Mouse (Mus musculus): ENCODE results near the gene Cavin1. TPM values are rescaled to one million over a fixed set of nuclear protein-coding genes. Genes with fewer than 3 reads are reported as not detected.
"Not testable (repeated sequence)": the region's sequence is repeated elsewhere in the genome, so short reads cannot be mapped to it uniquely, and the experiment has no call there.

Gene Cavin1
- polyA plus RNA-seq (2014; fragmentation: Nextera tagmentation; extraction: Ambion mirVana), result 136 and 158 TPM in 2 replicates

DNA sequence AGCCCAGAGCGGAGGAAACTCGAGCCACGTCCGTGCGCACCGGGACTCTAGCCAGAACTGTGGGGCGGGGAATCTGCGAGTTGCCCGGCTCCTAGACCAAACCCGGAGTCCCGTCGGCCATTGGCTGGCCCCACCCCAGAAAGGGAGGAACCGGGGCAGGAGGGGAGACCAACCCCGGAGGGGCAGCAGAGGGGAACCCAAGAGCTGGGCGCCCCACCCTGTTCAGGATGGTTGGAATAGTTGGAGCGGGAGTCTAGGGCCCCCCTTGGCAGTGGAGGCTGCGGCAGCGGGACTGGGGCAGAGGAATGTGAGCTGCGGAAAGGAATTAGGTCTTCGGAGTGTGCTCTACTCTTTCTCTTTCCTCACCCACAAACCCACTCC is at the start of gene Cavin1:
Gene Cavin1, minus strand, starts transcription at position 331 of the 381 bp plus-strand sequence.
- Histone ChIP-seq H3K27ac (ENCODE audit: low read length) (peak within 1 kb of the TSS; percentile 95), H3K36me3 (ENCODE audit: control insufficient read depth, insufficient read depth, low read length) (no peaks in the 10 kb centered on the region), H3K4me1 (ENCODE audit: control insufficient read depth, insufficient read depth, low read length) (peaks cover 21% of the 10 kb centered on the region; the same call in 1 of the 2 replicates), H3K4me3 (ENCODE audit: low read depth, low read length) (peak within 1 kb of the TSS; percentile 70), H3K27me3 (ENCODE audit: control insufficient read depth, insufficient read depth, low read length) (no peaks in the 10 kb centered on the region), H3K4me2 (replicated peaks; ENCODE audit: low read depth, low read length) (peak within 1 kb of the TSS; percentile 74), H3K9me3 (ENCODE audit: control insufficient read depth, low read depth, low read length) (no peaks in the 10 kb centered on the region), H3K9ac (replicated peaks; ENCODE audit: low read depth, low read length) (peak within 1 kb of the TSS; percentile 87)
- peak; percentile 90 for ATAC-seq (ENCODE audit: insufficient number of reproducible peaks, insufficient read depth, low FRiP score, low read depth)
- 2% methylated on average over 20 of the region's 20 CpGs for WGBS

DNA sequence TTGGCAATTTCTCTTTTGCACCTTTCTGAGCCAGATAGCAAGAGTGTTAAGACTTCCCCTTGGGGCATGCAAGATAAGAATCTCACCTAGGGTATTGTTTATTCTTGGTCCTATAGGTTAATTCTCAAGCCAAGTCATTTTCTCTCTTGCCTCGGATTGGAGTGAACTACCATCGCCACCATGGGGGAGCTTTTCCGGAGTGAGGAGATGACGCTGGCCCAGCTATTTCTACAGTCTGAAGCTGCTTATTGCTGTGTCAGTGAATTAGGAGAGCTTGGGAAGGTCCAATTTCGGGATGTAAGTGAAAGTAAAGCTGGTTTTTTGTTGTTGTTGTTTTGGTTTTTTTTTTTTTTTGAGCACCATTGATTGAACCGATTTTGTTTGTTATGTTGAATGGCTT is 41.0 kb upstream of the Cavin1 start:
- WGBS, result 72% methylated on average over 6 of the region's 6 CpGs
- ATAC-seq (ENCODE audit: insufficient number of reproducible peaks, insufficient read depth, low FRiP score, low read depth), result no peak
- no peaks in the 10 kb centered on the region for H3K9me3 ChIP-seq (ENCODE audit: control insufficient read depth, low read depth, low read length)
- H3K9ac ChIP-seq (replicated peaks; ENCODE audit: low read depth, low read length), result no peak overlapping the region
- H3K4me2 ChIP-seq (replicated peaks; ENCODE audit: low read depth, low read length), result no peak overlapping the region
- H3K27me3 ChIP-seq (ENCODE audit: control insufficient read depth, insufficient read depth, low read length), result no peaks in the 10 kb centered on the region
- H3K4me3 ChIP-seq (ENCODE audit: low read depth, low read length), result no peak overlapping the region
- peaks cover 7% of the 10 kb centered on the region; the same call in 1 of the 2 replicates for H3K4me1 ChIP-seq (ENCODE audit: control insufficient read depth, insufficient read depth, low read length)
- H3K27ac ChIP-seq (ENCODE audit: low read length), result no peak overlapping the region
- H3K36me3 ChIP-seq (ENCODE audit: control insufficient read depth, insufficient read depth, low read length), result peaks cover 13% of the 10 kb centered on the region; the same call in 1 of the 2 replicates

DNA sequence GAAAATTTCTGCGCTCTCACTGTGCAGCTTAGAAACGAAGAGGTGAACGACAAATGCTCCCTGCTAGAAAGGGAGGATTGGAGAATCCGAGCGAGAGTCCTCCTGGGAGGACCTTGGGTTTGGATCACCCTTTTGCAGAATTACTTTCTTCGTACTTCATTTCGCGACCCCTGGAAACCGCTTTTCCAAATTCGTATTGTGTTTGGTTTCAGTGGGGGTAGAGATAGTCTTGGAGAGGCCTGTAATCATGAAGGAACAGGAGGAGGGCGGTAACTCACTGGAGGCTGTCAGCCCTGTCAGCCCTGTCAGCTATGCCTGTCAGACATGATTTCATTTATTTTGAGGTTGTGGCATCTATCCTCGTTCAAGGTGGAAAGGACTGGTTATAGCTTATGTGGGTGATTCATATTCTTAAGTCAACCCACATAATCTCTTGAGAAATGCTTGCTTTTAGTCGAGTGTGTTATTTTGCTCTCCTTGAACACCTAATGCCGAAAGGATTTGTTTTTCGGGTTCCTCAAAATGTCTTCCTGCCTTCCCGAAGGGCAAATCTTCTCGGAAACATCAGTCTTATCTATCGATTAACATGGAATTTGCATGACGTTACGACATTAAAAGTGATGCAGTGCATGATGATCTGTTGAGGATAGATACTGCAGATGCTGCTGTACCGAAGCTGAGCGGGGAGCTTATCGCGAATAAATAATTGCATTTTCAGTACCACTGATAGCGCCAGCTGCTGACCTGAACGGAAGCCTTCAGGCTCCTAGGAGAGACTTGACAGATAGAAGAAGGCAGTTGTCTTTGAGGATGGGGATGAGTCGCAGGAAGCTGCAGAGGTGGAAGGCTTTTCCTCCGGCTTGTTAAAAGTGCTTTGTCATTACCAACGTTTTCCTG is 39.4 kb upstream of the Cavin1 start:
- Histone ChIP-seq H3K27ac (ENCODE audit: low read length) (no peak overlapping the region; the same call in 1 of the 2 replicates), H3K36me3 (ENCODE audit: control insufficient read depth, insufficient read depth, low read length) (peaks cover 8% of the 10 kb centered on the region; the same call in 1 of the 2 replicates), H3K9ac (replicated peaks; ENCODE audit: low read depth, low read length) (peak overlapping the region; percentile 60), H3K4me3 (ENCODE audit: low read depth, low read length) (peak overlapping the region; percentile 63), H3K4me1 (ENCODE audit: control insufficient read depth, insufficient read depth, low read length) (peaks cover 7% of the 10 kb centered on the region; the same call in 1 of the 2 replicates), H3K27me3 (ENCODE audit: control insufficient read depth, insufficient read depth, low read length) (0 out of 2 replicates have a peak, but pooled peaks cover 3% of the 10 kb centered on the region), H3K4me2 (replicated peaks; ENCODE audit: low read depth, low read length) (peak overlapping the region; percentile 51), H3K9me3 (ENCODE audit: control insufficient read depth, low read depth, low read length) (no peaks in the 10 kb centered on the region)
- no peak for ATAC-seq (ENCODE audit: insufficient number of reproducible peaks, insufficient read depth, low FRiP score, low read depth)
- WGBS, result 6% methylated on average over 29 of the region's 29 CpGs

DNA sequence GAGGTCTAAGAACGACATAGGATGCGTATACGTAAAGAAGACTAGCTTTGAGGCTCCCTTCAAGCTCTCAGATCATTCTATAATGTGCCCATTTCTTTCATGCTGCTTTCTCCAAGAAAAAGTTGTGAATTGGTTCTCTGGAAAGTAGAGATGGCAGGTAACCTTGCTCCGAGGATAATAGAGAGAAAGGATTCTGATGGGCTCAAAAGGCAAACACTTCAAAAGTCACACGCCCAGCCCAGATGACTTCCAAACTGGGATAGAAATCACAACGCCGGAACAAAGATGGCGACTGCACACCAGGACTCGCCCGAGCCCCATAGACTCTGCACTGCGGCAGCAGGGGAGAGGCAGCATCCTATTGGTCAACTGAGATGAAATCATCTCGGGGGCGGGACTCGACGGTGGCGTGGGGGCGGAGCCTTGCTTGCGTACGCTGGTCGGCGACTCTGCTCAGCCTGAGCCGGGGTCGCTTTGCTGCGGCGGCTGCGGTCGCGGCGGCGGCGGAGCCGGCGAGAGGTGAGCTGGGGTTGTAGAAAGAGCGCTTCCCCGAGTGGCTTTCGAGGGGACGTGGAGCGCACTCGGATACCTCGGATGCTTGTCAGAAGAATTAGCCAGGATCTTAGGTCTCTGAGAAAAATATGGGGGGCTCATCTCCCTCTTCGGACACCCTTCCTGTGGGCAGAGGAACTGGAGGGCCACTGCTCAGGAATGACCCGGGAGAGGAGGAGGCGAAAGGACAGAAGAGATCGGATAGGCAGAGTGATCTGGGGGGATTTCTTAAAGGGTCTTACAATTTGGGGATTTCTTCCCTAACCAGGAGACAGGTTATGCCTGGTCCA is 38.6 kb upstream of the Cavin1 start, which contains the start of gene Atp6v0a1:
Gene Atp6v0a1, plus strand, starts transcription at position 407 of the 842 bp plus-strand sequence.
- under 1% methylated on average over 44 of the region's 44 CpGs for WGBS
- H3K36me3 ChIP-seq (ENCODE audit: control insufficient read depth, insufficient read depth, low read length), result peaks cover 8% of the 10 kb centered on the region; the same call in 1 of the 2 replicates
- H3K27me3 ChIP-seq (ENCODE audit: control insufficient read depth, insufficient read depth, low read length), result 0 out of 2 replicates have a peak, but pooled peaks cover 3% of the 10 kb centered on the region
- no peaks in the 10 kb centered on the region for H3K9me3 ChIP-seq (ENCODE audit: control insufficient read depth, low read depth, low read length)
- H3K27ac ChIP-seq (ENCODE audit: low read length), result peak within 1 kb of the TSS; percentile 66
- H3K9ac ChIP-seq (replicated peaks; ENCODE audit: low read depth, low read length), result peak within 1 kb of the TSS; percentile 60
- peaks cover 7% of the 10 kb centered on the region; the same call in 1 of the 2 replicates for H3K4me1 ChIP-seq (ENCODE audit: control insufficient read depth, insufficient read depth, low read length)
- peak; percentile 100 for ATAC-seq (ENCODE audit: insufficient number of reproducible peaks, insufficient read depth, low FRiP score, low read depth)
- peak within 1 kb of the TSS; percentile 63 for H3K4me3 ChIP-seq (ENCODE audit: low read depth, low read length)
- H3K4me2 ChIP-seq (replicated peaks; ENCODE audit: low read depth, low read length), result peak within 1 kb of the TSS; percentile 51

DNA sequence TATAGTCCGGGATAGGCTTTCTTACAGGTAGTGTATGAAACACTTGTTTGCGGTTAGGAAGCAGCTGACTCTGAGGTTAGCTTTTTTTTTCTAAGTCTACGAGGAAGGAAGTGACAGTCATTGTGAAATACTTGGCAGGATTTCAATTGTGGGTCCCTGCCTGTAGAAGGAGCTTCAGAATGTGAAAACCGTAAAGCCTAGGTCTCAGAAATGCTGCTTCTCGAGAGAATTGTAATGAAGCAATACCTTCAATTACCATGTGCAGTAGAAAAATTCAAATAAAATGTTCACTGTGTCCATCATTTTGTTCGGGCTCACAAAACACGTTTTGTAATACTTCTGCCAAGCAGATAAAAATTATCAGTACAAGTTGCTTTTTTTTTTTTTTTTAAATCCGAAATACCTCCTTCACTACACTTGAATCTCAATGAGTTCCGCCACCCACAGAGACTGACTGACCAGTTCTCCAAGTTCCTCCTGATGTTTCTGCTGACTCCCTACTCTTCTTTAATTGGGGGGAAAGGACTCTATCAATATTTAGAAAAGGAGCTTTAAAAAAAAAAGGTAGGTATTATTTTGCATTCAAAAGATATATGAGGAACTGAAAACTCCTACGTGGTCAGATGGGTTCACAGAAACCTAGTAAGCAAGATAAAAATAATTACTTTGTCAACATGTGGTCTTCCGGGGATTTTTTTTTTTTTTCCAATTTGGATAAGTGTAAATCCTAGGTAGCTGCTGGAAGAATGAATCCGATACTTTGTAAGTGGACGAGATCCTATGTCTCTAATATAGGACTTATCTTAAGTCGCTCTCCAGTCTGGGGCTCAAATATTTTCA is 37.7 kb upstream of the Cavin1 start:
- H3K9ac ChIP-seq (replicated peaks; ENCODE audit: low read depth, low read length), result no peak overlapping the region
- peak overlapping the region; percentile 64; the same call in 1 of the 2 replicates for H3K27ac ChIP-seq (ENCODE audit: low read length)
- WGBS, result 48% methylated on average over 14 of the region's 14 CpGs
- H3K4me1 ChIP-seq (ENCODE audit: control insufficient read depth, insufficient read depth, low read length), result peaks cover 7% of the 10 kb centered on the region; the same call in 1 of the 2 replicates
- H3K4me2 ChIP-seq (replicated peaks; ENCODE audit: low read depth, low read length), result peak overlapping the region; percentile 51
- H3K27me3 ChIP-seq (ENCODE audit: control insufficient read depth, insufficient read depth, low read length), result 0 out of 2 replicates have a peak, but pooled peaks cover 3% of the 10 kb centered on the region
- no peak for ATAC-seq (ENCODE audit: insufficient number of reproducible peaks, insufficient read depth, low FRiP score, low read depth)
- peak overlapping the region; percentile 63 for H3K4me3 ChIP-seq (ENCODE audit: low read depth, low read length)
- peaks cover 3% of the 10 kb centered on the region; the same call in 1 of the 2 replicates for H3K36me3 ChIP-seq (ENCODE audit: control insufficient read depth, insufficient read depth, low read length)
- H3K9me3 ChIP-seq (ENCODE audit: control insufficient read depth, low read depth, low read length), result no peaks in the 10 kb centered on the region

DNA sequence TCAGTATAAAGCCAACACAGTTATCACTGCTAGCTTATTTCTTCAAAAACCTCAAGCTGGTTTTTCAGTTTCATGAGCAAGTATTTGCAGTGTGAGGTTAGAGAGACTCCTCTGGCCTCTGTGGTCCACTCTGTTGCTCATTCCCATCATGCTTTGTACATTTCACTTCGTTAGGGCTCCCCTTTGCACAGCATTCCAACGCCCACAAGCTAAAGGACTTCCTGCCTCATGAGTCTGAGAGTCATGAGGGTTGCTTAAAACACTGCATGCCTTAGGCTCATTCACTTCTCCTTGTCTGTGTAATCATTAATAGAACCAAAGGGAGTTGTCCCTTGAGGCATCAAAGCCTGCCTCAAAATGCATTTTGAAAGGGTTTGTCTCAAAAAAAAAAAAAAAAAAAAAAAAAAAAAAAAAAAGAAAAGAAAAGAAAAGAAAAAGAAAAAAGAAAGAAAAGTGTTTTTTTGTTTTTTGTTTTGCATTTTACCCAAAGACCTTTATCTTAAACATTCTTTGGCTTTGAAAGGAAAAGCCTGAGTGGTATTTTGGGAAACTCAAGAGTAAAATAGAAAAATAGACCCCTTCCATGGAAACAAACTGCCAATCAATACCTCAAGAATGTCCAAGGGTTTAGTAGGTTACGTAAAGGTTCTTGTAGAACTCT is 32.5 kb upstream of the Cavin1 start:
- no peaks in the 10 kb centered on the region for H3K9me3 ChIP-seq (ENCODE audit: control insufficient read depth, low read depth, low read length)
- H3K4me2 ChIP-seq (replicated peaks; ENCODE audit: low read depth, low read length), result no peak overlapping the region
- 0 out of 2 replicates have a peak, but pooled peaks cover 3% of the 10 kb centered on the region for H3K27me3 ChIP-seq (ENCODE audit: control insufficient read depth, insufficient read depth, low read length)
- ATAC-seq (ENCODE audit: insufficient number of reproducible peaks, insufficient read depth, low FRiP score, low read depth), result no peak
- no peaks in the 10 kb centered on the region for H3K36me3 ChIP-seq (ENCODE audit: control insufficient read depth, insufficient read depth, low read length)
- no peaks in the 10 kb centered on the region for H3K4me1 ChIP-seq (ENCODE audit: control insufficient read depth, insufficient read depth, low read length)
- WGBS, result 36% methylated on average over 3 of the region's 3 CpGs
- no peak overlapping the region for H3K4me3 ChIP-seq (ENCODE audit: low read depth, low read length)
- no peak overlapping the region for H3K9ac ChIP-seq (replicated peaks; ENCODE audit: low read depth, low read length)
- H3K27ac ChIP-seq (ENCODE audit: low read length), result no peak overlapping the region

DNA sequence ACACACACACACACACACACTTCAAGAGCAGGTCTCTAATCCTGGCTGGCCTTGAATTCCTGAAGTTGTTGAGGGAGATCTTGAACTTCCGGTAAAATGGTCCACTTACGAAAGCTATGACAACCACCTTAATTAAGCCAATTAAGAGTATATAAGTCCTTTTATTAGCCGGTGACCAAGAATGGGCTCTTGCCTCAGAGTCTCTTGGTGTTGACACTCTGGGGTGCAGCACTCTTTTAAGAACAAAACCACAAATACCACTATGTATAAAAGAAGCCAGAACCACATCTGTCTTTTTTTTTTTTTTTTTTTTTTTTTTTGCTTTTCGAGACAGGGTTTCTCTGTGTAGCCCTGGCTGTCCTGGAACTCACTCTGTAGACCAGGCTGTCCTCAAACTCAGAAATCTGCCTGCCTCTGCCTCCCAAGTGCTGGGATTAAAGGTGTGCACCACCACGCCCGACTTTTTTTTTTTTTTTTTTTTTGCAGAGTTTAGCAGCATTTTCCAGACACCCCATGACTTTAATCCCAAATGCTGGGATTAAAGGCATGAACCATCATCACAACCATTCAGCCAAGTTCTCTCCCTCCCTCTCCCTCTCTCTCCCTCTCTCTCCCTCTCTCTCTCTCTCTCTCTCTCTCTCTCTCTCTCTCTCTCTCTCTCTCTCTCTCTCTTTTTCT is 31.3 kb upstream of the Cavin1 start:
- H3K9ac ChIP-seq (replicated peaks; ENCODE audit: low read depth, low read length), result not testable (repeated sequence)
- 91% methylated on average over 4 of the region's 6 CpGs for WGBS

More for the DNA sequence above, 31.3 kb upstream of the Cavin1 start:
- not testable (repeated sequence) for ATAC-seq (ENCODE audit: insufficient number of reproducible peaks, insufficient read depth, low FRiP score, low read depth); H3K27ac ChIP-seq (ENCODE audit: low read length); H3K9me3 ChIP-seq (ENCODE audit: control insufficient read depth, low read depth, low read length); H3K4me2 ChIP-seq (replicated peaks; ENCODE audit: low read depth, low read length); H3K27me3 ChIP-seq (ENCODE audit: control insufficient read depth, insufficient read depth, low read length); H3K36me3 ChIP-seq (ENCODE audit: control insufficient read depth, insufficient read depth, low read length); H3K4me3 ChIP-seq (ENCODE audit: low read depth, low read length); H3K4me1 ChIP-seq (ENCODE audit: control insufficient read depth, insufficient read depth, low read length)
